Mouse (Mus musculus): ENCODE results near the gene Spata5. TPM values are rescaled to one million over a fixed set of nuclear protein-coding genes. Genes with fewer than 3 reads are reported as not detected.

The Spata5 gene
- polyA plus RNA-seq, 1 experiment from 2014 or later: 43.4 TPM

- Histone ChIP-seq H3K4me2 (replicated peaks; ENCODE audit: low read depth, low read length) (no peak overlapping the region), H3K27ac (ENCODE audit: low read length) (no peak overlapping the region), H3K4me1 (ENCODE audit: insufficient read depth, low read length) (no peaks in the 10 kb centered on the region), H3K36me3 (ENCODE audit: insufficient read depth, low read length) (no peaks in the 10 kb centered on the region), H3K27me3 (ENCODE audit: insufficient read depth, low read length) (no peaks in the 10 kb centered on the region), H3K9me3 (ENCODE audit: low read length) (no peaks in the 10 kb centered on the region), H3K4me3 (ENCODE audit: low read length) (no peak overlapping the region), H3K9ac (replicated peaks; ENCODE audit: low read length) (no peak overlapping the region)
- WGBS: 87% methylated on average over 4 of the region's 4 CpGs
- no peak for ATAC-seq (ENCODE audit: low FRiP score, low TSS enrichment)
Measured at GRCm38 (mm10) chr3:37469353-37469752, 49.7 kb downstream of the Spata5 start.

- no peak overlapping the region for H3K4me2 ChIP-seq (replicated peaks; ENCODE audit: low read depth, low read length)
- no peaks in the 10 kb centered on the region for H3K27me3 ChIP-seq (ENCODE audit: insufficient read depth, low read length)
- WGBS: 65% methylated on average over 2 of the region's 2 CpGs
- H3K36me3 ChIP-seq (ENCODE audit: insufficient read depth, low read length): no peaks in the 10 kb centered on the region
- H3K4me1 ChIP-seq (ENCODE audit: insufficient read depth, low read length): no peaks in the 10 kb centered on the region
- H3K9me3 ChIP-seq (ENCODE audit: low read length): no peaks in the 10 kb centered on the region
- H3K4me3 ChIP-seq (ENCODE audit: low read length): no peak overlapping the region
- H3K9ac ChIP-seq (replicated peaks; ENCODE audit: low read length): no peak overlapping the region
- peak; percentile 82 for ATAC-seq (ENCODE audit: low FRiP score, low TSS enrichment)
- H3K27ac ChIP-seq (ENCODE audit: low read length): peak overlapping the region; percentile 38; the same call in 1 of the 2 replicates
Measured at GRCm38 (mm10) chr3:37470867-37471266, 51.2 kb downstream of the Spata5 start.

- H3K4me1 ChIP-seq (ENCODE audit: insufficient read depth, low read length): no peaks in the 10 kb centered on the region
- H3K27me3 ChIP-seq (ENCODE audit: insufficient read depth, low read length): no peaks in the 10 kb centered on the region
- H3K9ac ChIP-seq (replicated peaks; ENCODE audit: low read length): no peak overlapping the region
- no peaks in the 10 kb centered on the region for H3K36me3 ChIP-seq (ENCODE audit: insufficient read depth, low read length)
- H3K4me3 ChIP-seq (ENCODE audit: low read length): no peak overlapping the region
- ATAC-seq (ENCODE audit: low FRiP score, low TSS enrichment): no peak
- H3K4me2 ChIP-seq (replicated peaks; ENCODE audit: low read depth, low read length): no peak overlapping the region
- H3K27ac ChIP-seq (ENCODE audit: low read length): no peak overlapping the region
- H3K9me3 ChIP-seq (ENCODE audit: low read length): no peaks in the 10 kb centered on the region
Measured at GRCm38 (mm10) chr3:37472461-37472860, 52.8 kb downstream of the Spata5 start.

- Histone ChIP-seq H3K9ac (replicated peaks; ENCODE audit: low read length) (no peak overlapping the region), H3K4me1 (ENCODE audit: insufficient read depth, low read length) (no peaks in the 10 kb centered on the region), H3K27me3 (ENCODE audit: insufficient read depth, low read length) (no peaks in the 10 kb centered on the region), H3K9me3 (ENCODE audit: low read length) (peaks cover 3% of the 10 kb centered on the region; the same call in 1 of the 2 replicates), H3K4me2 (replicated peaks; ENCODE audit: low read depth, low read length) (no peak overlapping the region), H3K36me3 (ENCODE audit: insufficient read depth, low read length) (peaks cover 5% of the 10 kb centered on the region), H3K4me3 (ENCODE audit: low read length) (no peak overlapping the region), H3K27ac (ENCODE audit: low read length) (no peak overlapping the region)
- no peak for ATAC-seq (ENCODE audit: low FRiP score, low TSS enrichment)
- WGBS: 23% methylated on average over 1 of the region's 1 CpGs
Measured at GRCm38 (mm10) chr3:37476485-37476884, 56.8 kb downstream of the Spata5 start.

- Histone ChIP-seq H3K9me3 (ENCODE audit: low read length) (peaks cover 3% of the 10 kb centered on the region; the same call in 1 of the 2 replicates), H3K36me3 (ENCODE audit: insufficient read depth, low read length) (peaks cover 6% of the 10 kb centered on the region), H3K4me3 (ENCODE audit: low read length) (no peak overlapping the region), H3K27me3 (ENCODE audit: insufficient read depth, low read length) (no peaks in the 10 kb centered on the region), H3K9ac (replicated peaks; ENCODE audit: low read length) (no peak overlapping the region), H3K27ac (ENCODE audit: low read length) (no peak overlapping the region), H3K4me1 (ENCODE audit: insufficient read depth, low read length) (no peaks in the 10 kb centered on the region), H3K4me2 (replicated peaks; ENCODE audit: low read depth, low read length) (no peak overlapping the region)
- ATAC-seq (ENCODE audit: low FRiP score, low TSS enrichment): no peak
- 78% methylated on average over 7 of the region's 7 CpGs for WGBS
Measured at GRCm38 (mm10) chr3:37477438-37478188, 57.9 kb downstream of the Spata5 start.

- Histone ChIP-seq H3K36me3 (ENCODE audit: insufficient read depth, low read length) (peaks cover 6% of the 10 kb centered on the region), H3K9me3 (ENCODE audit: low read length) (peaks cover 3% of the 10 kb centered on the region; the same call in 1 of the 2 replicates), H3K4me3 (ENCODE audit: low read length) (no peak overlapping the region), H3K9ac (replicated peaks; ENCODE audit: low read length) (no peak overlapping the region), H3K27ac (ENCODE audit: low read length) (no peak overlapping the region), H3K4me2 (replicated peaks; ENCODE audit: low read depth, low read length) (no peak overlapping the region), H3K27me3 (ENCODE audit: insufficient read depth, low read length) (no peaks in the 10 kb centered on the region), H3K4me1 (ENCODE audit: insufficient read depth, low read length) (no peaks in the 10 kb centered on the region)
- WGBS: 74% methylated on average over 1 of the region's 1 CpGs
- no peak for ATAC-seq (ENCODE audit: low FRiP score, low TSS enrichment)
Measured at GRCm38 (mm10) chr3:37479771-37480170, 60.1 kb downstream of the Spata5 start.

GRCm38 (mm10) chr3:37481295-37481694 lies 61.6 kb downstream of the Spata5 start:
- no peak overlapping the region for H3K4me3 ChIP-seq (ENCODE audit: low read length)
- ATAC-seq (ENCODE audit: low FRiP score, low TSS enrichment): no peak
- peaks cover 3% of the 10 kb centered on the region; the same call in 1 of the 2 replicates for H3K9me3 ChIP-seq (ENCODE audit: low read length)
- no peak overlapping the region for H3K9ac ChIP-seq (replicated peaks; ENCODE audit: low read length)
- peaks cover 6% of the 10 kb centered on the region for H3K36me3 ChIP-seq (ENCODE audit: insufficient read depth, low read length)
- 0 out of 2 replicates have a peak, but pooled peaks cover under 1% of the 10 kb centered on the region for H3K4me1 ChIP-seq (ENCODE audit: insufficient read depth, low read length)
- no peaks in the 10 kb centered on the region for H3K27me3 ChIP-seq (ENCODE audit: insufficient read depth, low read length)
- no peak overlapping the region for H3K4me2 ChIP-seq (replicated peaks; ENCODE audit: low read depth, low read length)
- no peak overlapping the region for H3K27ac ChIP-seq (ENCODE audit: low read length)
- WGBS: 94% methylated on average over 31 of the region's 31 CpGs

GRCm38 (mm10) chr3:37482720-37483119 lies 63.0 kb downstream of the Spata5 start:
- H3K4me2 ChIP-seq (replicated peaks; ENCODE audit: low read depth, low read length): no peak overlapping the region
- peaks cover 6% of the 10 kb centered on the region for H3K36me3 ChIP-seq (ENCODE audit: insufficient read depth, low read length)
- no peak overlapping the region for H3K9ac ChIP-seq (replicated peaks; ENCODE audit: low read length)
- H3K9me3 ChIP-seq (ENCODE audit: low read length): peaks cover 3% of the 10 kb centered on the region; the same call in 1 of the 2 replicates
- no peak overlapping the region for H3K27ac ChIP-seq (ENCODE audit: low read length)
- no peaks in the 10 kb centered on the region for H3K27me3 ChIP-seq (ENCODE audit: insufficient read depth, low read length)
- no peak for ATAC-seq (ENCODE audit: low FRiP score, low TSS enrichment)
- 77% methylated on average over 1 of the region's 1 CpGs for WGBS
- H3K4me3 ChIP-seq (ENCODE audit: low read length): no peak overlapping the region
- H3K4me1 ChIP-seq (ENCODE audit: insufficient read depth, low read length): 0 out of 2 replicates have a peak, but pooled peaks cover 3% of the 10 kb centered on the region

GRCm38 (mm10) chr3:37483709-37484265 lies 64.1 kb downstream of the Spata5 start:
- Histone ChIP-seq H3K4me3 (ENCODE audit: low read length) (no peak overlapping the region), H3K9ac (replicated peaks; ENCODE audit: low read length) (no peak overlapping the region), H3K27ac (ENCODE audit: low read length) (no peak overlapping the region), H3K4me1 (ENCODE audit: insufficient read depth, low read length) (0 out of 2 replicates have a peak, but pooled peaks cover 6% of the 10 kb centered on the region), H3K27me3 (ENCODE audit: insufficient read depth, low read length) (no peaks in the 10 kb centered on the region), H3K4me2 (replicated peaks; ENCODE audit: low read depth, low read length) (no peak overlapping the region), H3K36me3 (ENCODE audit: insufficient read depth, low read length) (peaks cover 6% of the 10 kb centered on the region), H3K9me3 (ENCODE audit: low read length) (peaks cover 3% of the 10 kb centered on the region; the same call in 1 of the 2 replicates)
- WGBS: 82% methylated on average over 4 of the region's 4 CpGs
- no peak for ATAC-seq (ENCODE audit: low FRiP score, low TSS enrichment)

- no peak overlapping the region for H3K4me2 ChIP-seq (replicated peaks; ENCODE audit: low read depth, low read length)
- H3K9ac ChIP-seq (replicated peaks; ENCODE audit: low read length): no peak overlapping the region
- H3K27me3 ChIP-seq (ENCODE audit: insufficient read depth, low read length): no peaks in the 10 kb centered on the region
- H3K36me3 ChIP-seq (ENCODE audit: insufficient read depth, low read length): no peaks in the 10 kb centered on the region
- H3K4me3 ChIP-seq (ENCODE audit: low read length): no peak overlapping the region
- H3K9me3 ChIP-seq (ENCODE audit: low read length): no peaks in the 10 kb centered on the region
- no peak overlapping the region for H3K27ac ChIP-seq (ENCODE audit: low read length)
- ATAC-seq (ENCODE audit: low FRiP score, low TSS enrichment): no peak
- WGBS: 62% methylated on average over 2 of the region's 2 CpGs
- H3K4me1 ChIP-seq (ENCODE audit: insufficient read depth, low read length): 0 out of 2 replicates have a peak, but pooled peaks cover 6% of the 10 kb centered on the region
Measured at GRCm38 (mm10) chr3:37487639-37488038, 67.9 kb downstream of the Spata5 start.

Data from kidney, embryonic 16.5 days (tissue).